Mouse (Mus musculus) liver, postnatal 0 days (tissue): ENCODE data around the gene Rabgap1l.

Experiments used
- CTCF ChIP-seq: sonication (generic); IDR thresholded peaks from 2 replicates; pipeline ENCODE4 v1.5.1; 2016; ENCODE audit warnings: antibody characterized with exemption, low read depth
- EP300 ChIP-seq: IDR thresholded peaks from 2 replicates; pipeline ENCODE4 v1.6.1; 2016; ENCODE audit warnings: antibody characterized with exemption, low read depth, mild to moderate bottlenecking

GRCm38 (mm10) chr1:160485731-160486130, 307.3 kb downstream of the Rabgap1l start:
- TF ChIP-seq EP300 (no peak), CTCF (no peak)
